Mouse (Mus musculus) cerebellum, adult 2 months (tissue): Measurements from ENCODE around the gene Zbtb38. TPM values are rescaled to one million over a fixed set of nuclear protein-coding genes. Genes with fewer than 3 reads are reported as not detected.

Experiments used
- DNase-seq, 2 experiments: peaks; one replicate each; pipeline ENCODE4 v3.0.0; 2021
- H3K27ac ChIP-seq: fragments of 200-500 bp; 2 replicates; pipeline ENCODE4 v1.5.1; 2012; ENCODE audit warnings: low read length, control low read depth, inconsistent platforms; ENCODE audit not compliant: insufficient read depth
- H3K27me3 ChIP-seq: fragments of 200-500 bp; 2 replicates; pipeline ENCODE4 v1.6.1; 2012; ENCODE audit warnings: inconsistent platforms, mild to moderate bottlenecking, low read length, moderate library complexity; ENCODE audit not compliant: control insufficient read depth, insufficient read depth
- H3K4me1 ChIP-seq: fragments of 200-500 bp; 2 replicates; pipeline ENCODE4 v1.6.1; 2011; ENCODE audit warnings: low read length; ENCODE audit not compliant: control insufficient read depth, insufficient read depth
- H3K4me3 ChIP-seq: fragments of 200-500 bp; replicated peaks from 2 replicates; pipeline ENCODE3; 2011; ENCODE audit warnings: mild to moderate bottlenecking, low read depth, low read length, control low read depth; ENCODE audit not compliant: insufficient read depth
- CTCF ChIP-seq: fragments of 200-500 bp; IDR thresholded peaks from 2 replicates; pipeline ENCODE4 v1.5.1; 2011; ENCODE audit warnings: low read depth, mild to moderate bottlenecking, control low read depth, low read length, moderate library complexity, borderline replicate concordance; ENCODE audit not compliant: insufficient read depth
- POLR2A ChIP-seq: fragments of 200-500 bp; IDR thresholded peaks from 2 replicates; pipeline ENCODE4 v1.6.1; 2011; ENCODE audit warnings: low read length, control low read depth, borderline replicate concordance; ENCODE audit not compliant: insufficient read depth
- WGBS: fragments of 180-500 bp; shearing (Covaris S2); methylation state at CpG from one replicate; pipeline ENCODE4 v1.1.7; 2018; 5-methylcytosine and 5-hydroxymethylcytosine counted together
- polyA plus RNA-seq: library from polyadenylated mRNA; depleted of rRNA; stranded (reverse); fragments of >200 nt; gene quantifications from 2 replicates; pipeline ENCODE4 v1.2.3, GENCODE M21; 2012

Gene Zbtb38
- polyA plus RNA-seq, 1 experiment: 19.2 TPM

DNA sequence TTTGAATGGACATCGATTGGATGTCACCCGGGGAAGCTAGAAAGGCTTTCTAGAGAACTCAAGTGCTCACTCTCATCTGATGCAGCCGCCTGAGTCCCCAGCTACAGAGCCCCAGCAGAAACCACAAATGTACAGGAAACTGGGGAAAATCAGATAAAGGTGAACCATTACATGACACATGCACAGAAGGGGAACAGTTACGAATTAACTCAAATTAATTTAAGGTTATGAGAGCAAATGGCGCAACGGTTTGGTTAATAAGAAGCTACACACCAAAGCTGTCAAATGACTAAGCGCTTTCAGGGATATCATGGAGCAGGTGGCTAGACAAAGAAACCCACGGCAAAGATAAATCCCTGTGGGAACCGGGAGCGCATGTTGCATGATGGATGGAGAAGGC lies 35.2 kb upstream of the Zbtb38 start:
- no peaks in the 10 kb centered on the region for H3K27me3 ChIP-seq
- H3K27ac ChIP-seq: no peak overlapping the region
- H3K4me3 ChIP-seq: no peak overlapping the region
- WGBS: 90% methylated on average over 10 of the region's 10 CpGs
- H3K4me1 ChIP-seq: no peaks in the 10 kb centered on the region
- TF ChIP-seq CTCF (no peak), POLR2A (no peak)
- DNase-seq: no peak

DNA sequence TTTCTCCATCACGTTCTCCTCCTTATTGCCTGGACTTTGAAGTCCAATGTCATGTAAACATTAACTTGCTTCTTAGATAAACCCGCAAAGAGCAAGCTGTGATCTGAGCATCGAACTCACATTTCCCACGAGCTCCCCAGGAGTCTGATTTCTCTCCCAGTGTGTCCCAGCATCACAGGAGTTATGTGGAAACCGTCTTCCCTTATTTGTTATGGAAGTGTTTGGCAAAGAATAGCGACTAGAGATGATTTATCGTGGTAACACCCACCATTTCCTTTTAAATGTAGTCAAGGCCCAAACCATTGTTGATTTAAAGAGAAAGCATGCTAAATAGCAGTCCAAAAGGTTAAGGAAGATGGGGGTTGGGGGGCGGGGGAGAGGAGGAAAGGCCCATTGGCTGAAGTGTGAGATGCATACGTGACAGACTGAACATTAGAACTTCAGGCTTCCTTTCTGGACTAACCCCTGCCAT lies 33.3 kb upstream of the Zbtb38 start:
- no peak overlapping the region for H3K27ac ChIP-seq
- H3K4me1 ChIP-seq: no peaks in the 10 kb centered on the region
- H3K27me3 ChIP-seq: no peaks in the 10 kb centered on the region
- no peak for TF ChIP-seq CTCF
- no peak for TF ChIP-seq POLR2A
- 68% methylated on average over 9 of the region's 9 CpGs for WGBS
- H3K4me3 ChIP-seq: no peak overlapping the region
- DNase-seq: no peak

DNA sequence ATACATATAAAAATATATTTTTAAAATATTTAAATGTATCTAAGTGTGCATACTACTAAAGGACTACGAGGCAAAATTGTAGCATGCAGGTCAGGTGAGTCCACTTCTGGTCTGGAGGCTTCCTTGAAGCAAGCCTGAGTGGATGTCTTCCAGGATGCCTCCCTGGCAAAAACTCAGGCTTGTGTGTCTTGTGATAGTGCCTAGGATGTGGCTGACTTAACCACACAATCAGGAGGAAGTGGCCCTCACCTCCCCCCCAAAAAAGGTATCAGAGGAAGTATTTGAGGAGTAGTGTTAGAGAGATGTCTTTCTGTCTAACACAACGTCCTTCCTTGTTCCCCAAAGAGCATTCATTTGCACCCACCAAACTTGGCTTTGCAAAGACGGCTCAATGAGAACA lies 32.6 kb upstream of the Zbtb38 start:
- H3K4me1 ChIP-seq: no peaks in the 10 kb centered on the region
- DNase-seq: no peak
- no peaks in the 10 kb centered on the region for H3K27me3 ChIP-seq
- no peak for TF ChIP-seq CTCF
- no peak for TF ChIP-seq POLR2A
- no peak overlapping the region for H3K27ac ChIP-seq
- 78% methylated on average over 3 of the region's 3 CpGs for WGBS
- H3K4me3 ChIP-seq: no peak overlapping the region

DNA sequence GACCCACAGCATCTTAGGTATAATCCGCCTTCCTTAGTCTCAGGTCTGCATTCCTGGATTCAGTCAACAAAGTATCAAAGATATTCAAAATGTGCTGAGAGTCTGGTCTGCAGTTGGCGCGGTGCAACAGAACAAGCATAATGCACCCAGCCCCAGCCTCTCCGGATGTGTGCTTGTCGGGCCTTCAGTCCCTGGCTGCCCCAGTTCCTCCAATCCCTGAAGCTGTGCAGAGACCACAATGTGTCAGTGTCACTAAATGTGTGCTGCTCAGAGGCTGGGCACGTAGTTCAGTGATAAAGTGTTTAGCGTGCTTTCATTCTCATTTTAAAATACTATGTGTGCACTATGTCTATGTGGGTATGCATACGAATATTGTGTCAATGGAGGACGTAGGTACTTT lies 31.0 kb upstream of the Zbtb38 start:
- no peaks in the 10 kb centered on the region for H3K27me3 ChIP-seq
- 94% methylated on average over 9 of the region's 9 CpGs for WGBS

DNA sequence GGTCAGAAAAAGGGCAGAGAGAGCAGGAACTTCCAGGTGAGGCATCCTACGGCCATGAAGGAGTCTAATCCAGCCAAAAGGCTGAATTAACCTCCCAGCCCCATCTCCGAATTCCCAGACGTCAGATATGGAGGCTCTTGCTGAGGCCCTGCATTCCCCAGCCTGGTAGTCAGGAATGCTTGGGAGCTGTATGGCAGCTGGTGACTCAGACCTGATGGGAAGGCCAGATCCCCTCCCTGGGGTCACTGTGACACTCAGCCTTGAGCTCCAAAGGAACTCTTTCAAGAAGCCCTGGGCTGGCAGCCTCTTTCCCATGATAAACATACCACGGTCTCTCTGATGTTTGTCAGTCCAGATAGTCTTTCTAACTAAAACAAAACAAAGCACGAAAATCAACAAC lies 30.6 kb upstream of the Zbtb38 start:
- Histone ChIP-seq H3K4me1 (no peaks in the 10 kb centered on the region), H3K27ac (no peak overlapping the region), H3K4me3 (no peak overlapping the region), H3K27me3 (no peaks in the 10 kb centered on the region)
- TF ChIP-seq CTCF (no peak), POLR2A (no peak)
- 81% methylated on average over 5 of the region's 5 CpGs for WGBS
- DNase-seq: no peak

More for the DNA sequence above, 31.0 kb upstream of the Zbtb38 start:
- Histone ChIP-seq H3K4me3 (no peak overlapping the region), H3K4me1 (no peaks in the 10 kb centered on the region), H3K27ac (no peak overlapping the region)
- no peak for DNase-seq
- no peak for TF ChIP-seq POLR2A
- TF ChIP-seq CTCF: no peak

DNA sequence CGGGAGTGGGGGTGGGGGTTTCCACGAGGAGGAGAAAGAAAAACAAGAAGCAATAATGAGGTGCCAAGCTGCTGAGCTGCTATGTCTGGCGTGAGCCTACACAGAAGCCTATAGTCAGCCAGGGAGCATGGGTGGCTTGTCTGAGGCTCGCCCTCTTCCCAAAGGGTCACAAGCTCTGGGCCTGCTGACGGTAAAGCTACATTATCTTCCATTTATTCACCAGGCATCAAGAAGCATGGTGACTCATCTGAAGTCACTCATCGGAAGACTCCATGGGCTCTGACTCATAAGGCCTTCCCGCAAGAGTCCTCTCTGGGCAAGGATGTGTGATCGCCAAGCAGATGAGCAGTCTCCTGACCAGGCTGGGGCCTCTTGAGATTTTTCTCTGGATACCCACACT lies 29.4 kb upstream of the Zbtb38 start:
- TF ChIP-seq POLR2A (no peak), CTCF (no peak)
- no peaks in the 10 kb centered on the region for H3K27me3 ChIP-seq
- no peak overlapping the region for H3K27ac ChIP-seq
- H3K4me1 ChIP-seq: no peaks in the 10 kb centered on the region
- WGBS: 89% methylated on average over 8 of the region's 8 CpGs
- no peak for DNase-seq
- H3K4me3 ChIP-seq: no peak overlapping the region

DNA sequence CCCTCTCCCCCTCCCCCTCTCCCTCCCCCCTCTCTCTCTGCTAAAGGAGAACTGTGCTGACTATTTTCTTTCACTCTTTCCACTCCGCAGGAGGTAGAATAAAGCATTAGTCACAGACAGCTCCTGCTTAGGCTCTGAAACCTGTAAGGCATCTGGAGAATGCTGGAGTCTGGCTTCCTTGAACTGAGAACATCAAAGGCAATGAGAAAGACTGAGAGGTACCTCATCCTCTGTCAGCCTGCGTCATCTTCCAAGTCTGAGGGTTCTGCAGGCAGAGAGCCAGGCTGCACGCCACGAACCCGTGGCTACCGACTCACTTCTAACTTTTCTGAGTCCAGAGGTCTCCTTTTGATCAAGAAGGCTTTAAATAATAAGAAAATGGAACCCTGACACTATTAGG lies 20.5 kb upstream of the Zbtb38 start:
- 10% methylated on average over 6 of the region's 6 CpGs for WGBS
- Histone ChIP-seq H3K27ac (no peak overlapping the region), H3K4me3 (no peak overlapping the region), H3K4me1 (no peaks in the 10 kb centered on the region), H3K27me3 (no peaks in the 10 kb centered on the region)
- TF ChIP-seq POLR2A (no peak), CTCF (no peak)
- DNase-seq: no peak

DNA sequence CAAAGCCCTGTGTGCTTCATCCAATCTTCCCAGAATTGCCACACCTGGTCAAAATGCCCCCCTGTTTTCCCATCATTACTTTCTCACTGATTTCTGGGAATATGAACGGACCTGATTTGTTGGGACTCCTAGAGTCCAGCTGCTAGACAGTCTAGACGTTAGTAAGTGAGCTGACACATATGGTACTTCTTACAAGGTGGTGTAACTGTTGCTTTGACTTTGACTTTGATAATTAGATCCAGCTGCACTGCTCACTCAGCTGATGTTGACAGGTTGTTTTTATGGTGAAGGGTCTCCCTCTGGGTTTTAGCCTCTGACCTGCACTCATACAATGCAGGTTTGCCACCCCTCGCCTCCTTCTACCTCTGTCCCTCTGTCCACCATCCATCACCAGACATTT lies 17.8 kb upstream of the Zbtb38 start:
- DNase-seq: no peak
- TF ChIP-seq POLR2A (no peak), CTCF (no peak)
- Histone ChIP-seq H3K27me3 (no peaks in the 10 kb centered on the region), H3K27ac (no peak overlapping the region), H3K4me3 (no peak overlapping the region), H3K4me1 (no peaks in the 10 kb centered on the region)
- WGBS: 87% methylated on average over 3 of the region's 3 CpGs
